Mouse (Mus musculus) cerebellum, adult 2 months (tissue): Measurements from ENCODE around the gene Shank3.

ENCODE experiments used
- CTCF ChIP-seq: fragments of 200-500 bp; IDR thresholded peaks from 2 replicates; pipeline ENCODE4 v1.5.1; 2011; ENCODE audit warnings: low read depth, mild to moderate bottlenecking, control low read depth, low read length, moderate library complexity, borderline replicate concordance; ENCODE audit not compliant: insufficient read depth
- POLR2A ChIP-seq: fragments of 200-500 bp; IDR thresholded peaks from 2 replicates; pipeline ENCODE4 v1.6.1; 2011; ENCODE audit warnings: low read length, control low read depth, borderline replicate concordance; ENCODE audit not compliant: insufficient read depth

GRCm38 (mm10) chr15:89459821-89460220 is 39.6 kb upstream of the Shank3 start:
- TF ChIP-seq CTCF, result no peak
- no peak for TF ChIP-seq POLR2A
